12 mouse cellular contexts compared by ENCODE assay signal in genomic region chr10:121830335-121831307, GRCm38 (mm10).
A peak's percentile ranks its signal among the peaks of the same experiment; 100 is the strongest.
DNase-seq lines count a peak whose midpoint lies in the region; ATAC-seq and TF ChIP-seq lines count a peak whose summit lies in the region.
"Had no signal": no experiment of that assay in that cellular context is flagged by ENCODE, and none has a peak within 500 bp of the region (broad histone marks: within the 10 kb centered on the region; RNA-seq: fewer than 3 reads in every experiment).

No protein-coding gene starts in this region.

- peak overlapping the region; percentile 30 for H3K4me2 ChIP-seq in limb, embryonic 12.5 days
- H3K4me2 ChIP-seq in hindbrain, embryonic 15.5 days: peak overlapping the region; percentile 16
- no peak overlapping the region for H3K4me2 ChIP-seq in midbrain, postnatal 0 days (ENCODE audit: low read depth, low read length, poor library complexity, severe bottlenecking)

- 70% methylated on average over 29 of the region's 29 CpGs for WGBS in heart, embryonic 10.5 days
- WGBS in limb, embryonic 12.5 days: 49% methylated on average over 29 of the region's 29 CpGs
- 79% methylated on average over 29 of the region's 29 CpGs for WGBS in limb, embryonic 10.5 days
- WGBS in hindbrain, embryonic 15.5 days: 48% methylated on average over 29 of the region's 29 CpGs
- 36% methylated on average over 29 of the region's 29 CpGs for WGBS in midbrain, postnatal 0 days

- no peaks in the 10 kb centered on the region for H3K27me3 ChIP-seq in heart, embryonic 10.5 days (ENCODE audit: insufficient read depth, poor library complexity, severe bottlenecking)
- H3K27me3 ChIP-seq in limb, embryonic 12.5 days: no peaks in the 10 kb centered on the region
- H3K27me3 ChIP-seq in limb, embryonic 10.5 days (ENCODE audit: low read depth, poor library complexity, severe bottlenecking): no peaks in the 10 kb centered on the region
- no peaks in the 10 kb centered on the region for H3K27me3 ChIP-seq in hindbrain, embryonic 15.5 days
- H3K27me3 ChIP-seq in midbrain, postnatal 0 days (ENCODE audit: insufficient read depth, low read length): no peaks in the 10 kb centered on the region

- 0 out of 2 replicates have a peak, but pooled peaks cover 2% of the 10 kb centered on the region for H3K36me3 ChIP-seq in heart, embryonic 10.5 days
- peaks cover 5% of the 10 kb centered on the region; the same call in 1 of the 2 replicates for H3K36me3 ChIP-seq in limb, embryonic 12.5 days
- peaks cover 3% of the 10 kb centered on the region; the same call in 1 of the 2 replicates for H3K36me3 ChIP-seq in limb, embryonic 10.5 days
- H3K36me3 ChIP-seq in hindbrain, embryonic 15.5 days: no peaks in the 10 kb centered on the region
- no peaks in the 10 kb centered on the region for H3K36me3 ChIP-seq in midbrain, postnatal 0 days (ENCODE audit: insufficient read depth, low read length)

- no peak overlapping the region for H3K4me3 ChIP-seq in heart, embryonic 10.5 days
- H3K4me3 ChIP-seq in limb, embryonic 12.5 days (replicated peaks): no peak overlapping the region
- no peak overlapping the region for H3K4me3 ChIP-seq in limb, embryonic 10.5 days
- no peak overlapping the region for H3K4me3 ChIP-seq in hindbrain, embryonic 15.5 days
- H3K4me3 ChIP-seq in midbrain, postnatal 0 days (ENCODE audit: low read depth, low read length): no peak overlapping the region

- no peak overlapping the region for H3K27ac ChIP-seq in heart, embryonic 10.5 days
- H3K27ac ChIP-seq in limb, embryonic 12.5 days: 0 out of 2 replicates have a peak overlapping the region, but pooled peaks have one; percentile 43
- H3K27ac ChIP-seq in limb, embryonic 10.5 days: no peak overlapping the region; the same call in 1 of the 2 replicates
- H3K27ac ChIP-seq in hindbrain, embryonic 15.5 days (replicated peaks): peak overlapping the region; percentile 42
- no peak overlapping the region for H3K27ac ChIP-seq in midbrain, postnatal 0 days (ENCODE audit: low read depth, low read length)

- ATAC-seq in limb, embryonic 12.5 days (ENCODE audit: insufficient number of reproducible peaks, insufficient read depth, low FRiP score, low TSS enrichment, low read depth): no peak
- ATAC-seq in hindbrain, embryonic 15.5 days (ENCODE audit: low FRiP score, low read depth): 0 out of 2 replicates have a peak, but pooled peaks have one; percentile 64
- no peak for ATAC-seq in midbrain, postnatal 0 days (ENCODE audit: low FRiP score)

- H3K9ac ChIP-seq in limb, embryonic 12.5 days (replicated peaks): no peak overlapping the region
- no peak overlapping the region for H3K9ac ChIP-seq in hindbrain, embryonic 15.5 days
- no peak overlapping the region for H3K9ac ChIP-seq in midbrain, postnatal 0 days (replicated peaks; ENCODE audit: low read length, poor library complexity, severe bottlenecking)

- TF ChIP-seq CTCF in midbrain, postnatal 0 days (IDR thresholded peaks at IDR 0.05): no peak

- peak; percentile 60 for DNase-seq in heart, embryonic 10.5 days (ENCODE audit: low spot score)
- DNase-seq in heart, postnatal 4 days: no peak
- no peak for DNase-seq in limb, embryonic 10.5 days (ENCODE audit: low spot score)
- DNase-seq in midbrain, postnatal 0 days (ENCODE audit: low spot score): peak; percentile 34
- no peak for DNase-seq in liver
- DNase-seq in thymus, postnatal 0 days (ENCODE audit: low spot score): no peak
- DNase-seq: B cell, adult 2 months; kidney, adult 18-20 months; layer of hippocampus, postnatal 36 days; spleen, adult 18-20 months had no signal

- H3K4me1 ChIP-seq in heart, embryonic 10.5 days: peaks cover 9% of the 10 kb centered on the region
- peaks cover 36% of the 10 kb centered on the region for H3K4me1 ChIP-seq in limb, embryonic 12.5 days (replicated peaks)
- peaks cover 27% of the 10 kb centered on the region for H3K4me1 ChIP-seq in limb, embryonic 10.5 days
- peaks cover 23% of the 10 kb centered on the region for H3K4me1 ChIP-seq in hindbrain, embryonic 15.5 days (replicated peaks)
- no peaks in the 10 kb centered on the region; the same call in 1 of the 2 replicates for H3K4me1 ChIP-seq in midbrain, postnatal 0 days (ENCODE audit: insufficient read depth, low read length)

- H3K9me3 ChIP-seq in heart, embryonic 10.5 days: no peaks in the 10 kb centered on the region
- no peaks in the 10 kb centered on the region for H3K9me3 ChIP-seq in limb, embryonic 12.5 days
- H3K9me3 ChIP-seq in limb, embryonic 10.5 days (replicated peaks): no peaks in the 10 kb centered on the region
- no peaks in the 10 kb centered on the region for H3K9me3 ChIP-seq in hindbrain, embryonic 15.5 days
- H3K9me3 ChIP-seq in midbrain, postnatal 0 days (ENCODE audit: low read length): no peaks in the 10 kb centered on the region

Comparison
In these comparisons a context has a peak if more than half of its experiments do, and no peak if none do; other contexts are left out.
1. DNase-seq: peak in heart, embryonic 10.5 days (single experiment) and midbrain, postnatal 0 days (single experiment); none in heart, postnatal 4 days (single experiment), limb, embryonic 10.5 days (single experiment), liver (single experiment) and thymus, postnatal 0 days (single experiment).
2. H3K27ac ChIP-seq: peak in limb, embryonic 12.5 days (single experiment) and hindbrain, embryonic 15.5 days (single experiment); none in heart, embryonic 10.5 days (single experiment), limb, embryonic 10.5 days (single experiment) and midbrain, postnatal 0 days (single experiment).